Mouse (Mus musculus) monocyte, adult 2 months (primary cell): ENCODE measurements at regions not wholly inside any gene's neighbourhood (a gene's known extent, or its start where the extent isn't known, plus 50 kb on each side); places are given as distances from the start of the nearest gene placed in this dataset.

ENCODE experiments used
- DNase-seq, 2 experiments: peaks; one replicate each; pipeline ENCODE4 v3.0.0; 2022; ENCODE audit warnings: low spot score in 2 of 2, low read depth in 1 of 2

DNA sequence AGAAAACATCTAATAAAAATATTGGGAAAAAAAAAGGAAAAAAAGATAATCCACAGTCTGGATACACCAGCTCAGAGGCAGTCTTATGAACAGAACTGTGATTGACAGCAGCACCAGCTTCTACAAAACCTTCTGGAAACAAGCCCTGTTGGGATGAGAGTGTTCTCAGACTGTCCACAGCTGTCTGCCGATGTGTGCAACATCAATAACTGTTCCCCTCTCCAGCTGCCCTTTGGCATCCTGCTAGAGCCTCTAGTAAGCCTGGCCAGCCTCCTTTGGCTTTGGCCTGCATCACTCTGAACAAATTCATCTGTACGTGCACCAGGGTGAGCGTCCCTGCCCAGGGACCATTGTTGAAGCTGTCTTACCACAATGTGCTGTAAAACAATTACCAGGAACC is 137.0 kb upstream of the Irs2 start:
- no peak for DNase-seq

- no peak for DNase-seq
Measured at GRCm38 (mm10) chr8:11140566-11140965, 132.3 kb upstream of the Irs2 start.

DNA sequence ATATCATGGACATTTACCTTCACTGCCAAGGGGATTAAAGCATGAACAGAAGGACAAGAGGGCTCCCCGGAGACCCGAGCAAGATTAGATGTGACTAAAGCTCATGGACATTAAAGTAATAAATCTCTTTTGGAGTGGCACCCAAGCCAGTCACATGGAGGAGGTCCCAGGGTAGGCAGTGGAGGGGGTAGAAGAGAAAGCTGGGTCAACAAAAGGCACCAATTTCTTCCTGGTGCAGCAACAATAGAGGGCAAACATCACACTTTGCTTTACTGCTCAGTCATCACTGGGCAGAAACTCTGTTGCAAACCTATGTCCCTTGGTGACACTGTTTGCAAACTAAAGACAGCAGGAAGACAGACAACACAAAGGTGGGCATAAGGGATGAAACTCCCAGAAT is 131.0 kb upstream of the Irs2 start:
- no peak for DNase-seq

- DNase-seq, result no peak
Measured at GRCm38 (mm10) chr8:11138302-11139020, 130.2 kb upstream of the Irs2 start.

DNA sequence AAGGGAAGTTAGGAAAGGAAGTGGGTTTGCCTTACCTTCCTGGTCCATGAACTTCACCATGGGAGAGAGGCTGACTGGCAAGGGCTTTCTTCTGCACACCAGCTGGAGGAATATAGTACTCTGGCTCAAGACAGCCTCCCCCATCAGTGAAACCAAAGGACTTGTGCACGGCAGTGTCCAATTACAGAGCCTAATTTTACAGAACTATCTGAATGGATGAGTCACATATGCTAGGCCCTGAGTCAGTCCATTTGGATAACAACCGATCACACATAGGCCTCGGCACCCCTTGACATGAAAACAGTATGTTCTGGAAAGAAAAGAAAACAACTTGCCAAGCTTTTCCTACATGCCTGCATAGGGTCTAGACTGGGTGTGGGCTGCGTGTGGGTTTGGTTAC is 128.3 kb upstream of the Irs2 start:
- DNase-seq, result no peak

- DNase-seq, result no peak
Measured at GRCm38 (mm10) chr8:11135135-11135534, 126.9 kb upstream of the Irs2 start.

DNA sequence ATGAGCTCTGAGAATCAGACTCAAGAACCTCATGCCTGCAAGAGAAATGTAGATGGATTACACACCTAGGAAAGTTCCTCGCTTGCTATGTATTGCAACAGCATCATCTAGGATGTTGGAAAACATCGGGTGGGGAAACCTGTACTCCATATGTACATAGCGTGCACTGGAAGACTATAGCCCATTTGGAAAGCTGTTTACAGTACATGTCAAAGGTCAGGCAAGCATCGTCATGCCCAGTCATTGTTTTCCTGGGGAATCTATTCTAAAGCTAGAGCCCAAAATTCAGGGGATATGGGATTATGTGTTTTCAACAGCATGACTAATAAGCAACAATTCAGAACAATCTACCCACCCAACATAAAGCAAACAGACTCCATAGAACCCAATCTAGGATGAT is 126.3 kb upstream of the Irs2 start:
- DNase-seq, result no peak

- no peak for DNase-seq
Measured at GRCm38 (mm10) chr8:11119030-11119634, 110.9 kb upstream of the Irs2 start.

GRCm38 (mm10) chr8:11116534-11116933 is 108.3 kb upstream of the Irs2 start:
- no peak for DNase-seq

DNA sequence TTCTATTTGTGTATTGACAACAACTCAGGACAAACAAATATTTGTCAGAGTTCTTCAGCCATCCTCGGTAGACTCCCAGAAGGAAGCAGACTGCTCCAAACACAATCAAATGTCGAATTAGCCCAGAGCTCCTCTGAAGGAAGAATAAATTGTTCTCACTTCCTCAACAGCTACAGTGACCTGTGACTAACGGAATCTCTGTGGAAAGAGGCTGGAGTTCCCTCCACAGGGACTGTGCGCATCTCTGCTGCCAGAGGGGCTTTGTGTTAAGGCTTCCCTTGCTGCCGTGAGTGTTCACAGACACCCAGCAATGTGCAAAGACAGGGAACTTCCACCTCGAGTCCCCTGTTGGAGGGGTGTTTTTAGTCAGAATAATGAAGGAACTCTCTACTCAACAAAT is 107.0 kb upstream of the Irs2 start:
- no peak for DNase-seq

- no peak for DNase-seq
Measured at GRCm38 (mm10) chr8:11114531-11114930, 106.3 kb upstream of the Irs2 start.

DNA sequence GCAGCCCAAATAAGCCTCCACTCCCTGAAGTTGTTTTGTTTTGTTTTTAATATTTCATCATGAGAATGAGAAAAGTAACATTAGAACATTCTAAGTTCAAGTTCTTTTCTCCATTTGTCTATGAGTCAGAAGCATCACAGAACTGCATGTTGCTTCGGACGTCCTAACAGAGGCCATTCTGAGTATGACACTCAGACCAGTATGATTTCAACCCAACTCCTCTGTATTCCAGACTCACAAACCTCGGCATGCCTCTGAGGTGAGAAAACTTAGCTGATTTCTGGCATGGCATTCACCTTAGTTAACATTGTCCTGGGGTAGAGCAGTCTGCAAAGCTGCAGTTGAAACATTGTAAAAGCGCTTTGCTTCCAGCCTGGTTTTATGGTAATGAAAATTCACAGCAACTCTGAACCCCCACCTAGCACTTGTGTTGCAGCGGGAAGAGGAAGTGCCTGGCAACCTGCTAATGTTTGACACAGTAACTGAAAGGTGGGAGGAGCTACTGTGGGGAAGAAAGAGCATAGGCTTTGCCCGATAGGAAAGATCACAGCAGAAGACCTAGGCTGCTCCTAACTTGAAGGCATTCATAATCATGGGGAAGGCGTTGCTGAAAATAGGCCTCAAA is 104.8 kb upstream of the Irs2 start:
- DNase-seq, result peak in 1 of 2 experiments; percentile 29

GRCm38 (mm10) chr8:11111987-11112386 is 103.7 kb upstream of the Irs2 start:
- DNase-seq, result no peak

DNA sequence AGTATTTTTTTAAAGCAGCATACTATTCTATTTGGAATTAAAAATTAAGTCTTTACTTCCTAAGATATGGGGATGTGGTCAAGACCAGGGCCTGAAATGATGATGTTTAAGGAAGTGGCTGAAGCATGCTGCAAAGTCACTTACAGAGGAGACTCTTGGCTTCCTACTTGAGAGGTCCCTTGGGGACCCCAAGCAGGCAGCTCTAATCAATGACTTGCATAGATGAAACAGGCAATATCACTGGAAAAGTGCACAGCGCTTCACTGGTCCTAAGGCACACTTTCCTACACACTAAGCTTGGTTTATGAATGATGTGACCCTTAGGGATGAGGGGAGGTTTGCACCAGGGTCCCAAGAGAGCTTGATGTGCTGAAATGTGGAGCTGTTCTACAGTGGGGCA is 99.2 kb upstream of the Irs2 start:
- DNase-seq, result no peak

DNA sequence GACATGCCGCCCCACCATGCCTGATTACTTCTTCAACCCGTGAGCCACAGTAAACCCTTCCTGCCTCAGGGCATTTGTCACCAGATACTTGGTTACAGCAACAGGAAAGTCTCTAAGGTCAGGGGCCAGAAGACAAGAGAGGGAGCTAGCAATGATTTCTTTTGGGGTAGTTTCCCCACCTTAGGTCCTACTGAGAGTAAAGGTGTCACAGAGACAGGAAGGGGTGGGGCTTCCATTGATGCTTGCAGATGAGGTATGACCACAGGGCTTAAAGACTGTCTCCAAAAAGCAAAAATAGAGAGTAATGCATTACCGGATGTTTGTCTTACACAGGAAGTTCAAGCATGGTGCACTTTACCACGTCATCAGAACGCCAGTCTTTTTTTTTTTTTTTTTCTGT is 98.8 kb upstream of the Irs2 start:
- no peak for DNase-seq

DNA sequence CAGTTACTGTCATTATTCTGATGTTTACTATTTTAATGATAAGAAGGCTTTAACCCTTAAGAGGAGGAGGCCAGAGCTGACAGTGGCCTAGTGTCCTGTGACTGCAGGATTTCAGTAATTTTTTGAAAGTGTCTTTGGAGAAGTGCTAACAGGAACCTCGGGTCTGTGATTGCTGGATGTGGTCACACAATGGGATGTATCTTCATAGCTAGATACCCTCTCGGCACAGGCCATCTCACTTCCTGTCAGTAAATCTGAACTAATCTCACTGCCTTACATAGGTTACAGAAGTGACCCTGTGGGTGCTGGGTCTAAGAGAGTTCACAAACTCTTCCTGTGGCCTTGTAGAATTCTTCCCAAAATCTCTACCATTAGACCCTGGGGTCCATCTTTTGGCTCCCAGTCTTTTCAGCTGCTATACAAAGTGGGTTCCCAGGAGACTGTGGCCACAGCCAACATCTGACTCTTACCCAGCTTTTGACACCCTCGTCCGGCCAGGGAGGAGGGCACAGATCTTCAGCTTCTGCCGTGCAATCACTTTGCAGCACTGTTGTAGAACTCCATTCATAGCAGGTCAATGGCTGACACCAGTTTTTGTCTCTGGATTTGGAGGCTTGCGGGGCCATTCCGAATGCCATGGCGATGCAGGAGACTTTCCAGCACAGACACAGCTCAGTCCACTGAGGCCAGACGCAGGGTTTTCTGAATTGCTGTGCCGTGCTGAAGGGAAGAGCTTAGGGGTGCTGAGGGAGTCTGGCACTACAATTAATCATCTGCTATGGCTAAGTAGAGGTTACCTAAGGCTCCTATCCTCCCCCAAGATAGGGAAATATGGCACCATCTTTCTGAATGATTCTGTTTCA is 95.7 kb upstream of the Irs2 start:
- no peak for DNase-seq

- no peak for DNase-seq
Measured at GRCm38 (mm10) chr8:11100310-11100709, 92.1 kb upstream of the Irs2 start.

DNA sequence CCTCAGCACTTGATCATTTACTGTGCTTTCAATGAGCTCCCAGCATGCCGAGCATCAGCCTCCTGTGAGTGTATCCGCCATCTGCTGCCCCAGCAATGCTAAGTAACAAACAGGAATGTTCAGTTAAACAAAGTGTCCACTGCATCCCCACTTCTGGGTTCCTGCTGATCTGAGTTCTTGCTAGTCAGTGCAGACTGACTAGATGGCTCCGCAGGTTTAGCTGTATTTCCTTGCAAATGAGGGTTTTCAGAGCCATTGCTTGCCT is 91.3 kb upstream of the Irs2 start:
- no peak for DNase-seq

- DNase-seq, result no peak
Measured at GRCm38 (mm10) chr8:11098790-11099590, 90.7 kb upstream of the Irs2 start.

GRCm38 (mm10) chr8:11098228-11098778 is 90.0 kb upstream of the Irs2 start:
- peak; percentile 58 to 66 for DNase-seq

DNA sequence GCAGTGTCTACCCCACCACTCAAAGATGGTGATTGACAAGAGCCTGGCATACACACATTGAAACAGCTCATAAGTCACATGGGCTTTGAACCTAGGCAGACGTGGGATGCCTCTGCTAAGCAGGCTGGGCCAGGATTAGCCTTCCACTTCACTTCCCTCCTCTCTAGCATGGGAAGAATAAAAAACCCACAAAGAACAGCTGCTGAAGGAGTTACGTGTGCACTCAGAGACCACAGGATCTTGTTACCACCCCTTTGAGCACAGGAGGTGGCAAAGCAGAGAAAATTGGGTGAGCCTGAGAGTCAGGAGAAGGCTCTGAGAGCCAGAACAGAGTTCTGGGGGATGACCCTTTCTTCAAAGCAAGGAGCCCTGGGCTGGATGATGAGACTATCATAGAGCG is 89.6 kb upstream of the Irs2 start:
- no peak for DNase-seq
